Mouse (Mus musculus): ENCODE measurements around the gene Ttc1. TPM values are rescaled to one million over a fixed set of nuclear protein-coding genes. Genes with fewer than 3 reads are reported as not detected.

Ttc1 gene
- polyA plus RNA-seq (2014; fragmentation: Illumina TruSeq; extraction: RNeasy Lipid Tissue Mini Kit (QIAGEN cat#74804); ENCODE audit: low read depth, low replicate concordance) = 62.1 TPM

DNA sequence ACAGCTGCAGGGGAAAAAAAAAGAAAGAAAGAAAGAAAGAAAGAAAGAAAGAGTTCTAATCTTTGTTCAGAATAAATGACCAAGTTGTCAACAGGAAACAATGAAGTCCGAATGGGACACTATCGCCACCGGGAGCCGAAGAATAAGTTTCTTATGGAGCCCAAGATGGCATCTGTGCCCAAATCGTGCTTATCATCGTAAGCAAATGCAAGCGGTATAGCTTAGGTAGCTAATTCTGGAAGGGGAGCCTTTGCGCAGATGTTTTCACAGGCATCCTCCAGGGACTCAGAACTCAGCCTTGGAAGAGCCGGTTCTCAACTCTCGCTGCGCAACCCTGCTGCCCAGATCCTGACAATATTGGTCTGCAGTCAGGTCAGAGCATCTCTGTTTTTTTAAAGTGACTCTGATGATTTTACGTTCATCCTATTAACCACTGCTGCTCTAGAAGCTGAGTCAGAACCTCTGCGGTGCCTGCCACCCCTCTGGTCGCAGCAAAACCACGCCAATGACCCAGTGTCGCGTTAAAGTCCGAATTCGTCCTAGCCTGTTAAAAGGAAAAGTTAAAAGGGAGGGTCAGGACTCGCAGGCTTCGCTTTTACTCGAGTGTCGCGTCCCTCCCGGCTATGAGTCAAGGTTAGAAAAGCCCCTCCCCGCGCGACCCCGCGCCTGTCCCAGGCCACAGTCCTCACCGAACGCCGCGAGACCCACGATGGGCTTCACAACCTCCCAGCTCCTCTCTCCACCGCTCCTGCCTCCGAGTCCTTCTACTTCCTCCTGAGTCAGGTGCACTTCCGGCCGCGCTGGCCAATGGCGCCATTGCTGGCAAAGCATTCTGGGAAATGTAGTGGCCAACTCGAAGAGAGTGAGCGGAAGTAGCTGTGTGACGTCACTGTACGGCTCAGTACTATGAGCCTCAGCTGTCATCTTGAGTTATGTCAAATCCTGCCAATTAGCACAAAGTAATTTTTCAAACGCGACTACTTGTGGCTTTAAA lies at the start of gene Ttc1:
Ttc1 (minus strand) TSS at position 776 of the 994 bp plus-strand sequence.

DNA sequence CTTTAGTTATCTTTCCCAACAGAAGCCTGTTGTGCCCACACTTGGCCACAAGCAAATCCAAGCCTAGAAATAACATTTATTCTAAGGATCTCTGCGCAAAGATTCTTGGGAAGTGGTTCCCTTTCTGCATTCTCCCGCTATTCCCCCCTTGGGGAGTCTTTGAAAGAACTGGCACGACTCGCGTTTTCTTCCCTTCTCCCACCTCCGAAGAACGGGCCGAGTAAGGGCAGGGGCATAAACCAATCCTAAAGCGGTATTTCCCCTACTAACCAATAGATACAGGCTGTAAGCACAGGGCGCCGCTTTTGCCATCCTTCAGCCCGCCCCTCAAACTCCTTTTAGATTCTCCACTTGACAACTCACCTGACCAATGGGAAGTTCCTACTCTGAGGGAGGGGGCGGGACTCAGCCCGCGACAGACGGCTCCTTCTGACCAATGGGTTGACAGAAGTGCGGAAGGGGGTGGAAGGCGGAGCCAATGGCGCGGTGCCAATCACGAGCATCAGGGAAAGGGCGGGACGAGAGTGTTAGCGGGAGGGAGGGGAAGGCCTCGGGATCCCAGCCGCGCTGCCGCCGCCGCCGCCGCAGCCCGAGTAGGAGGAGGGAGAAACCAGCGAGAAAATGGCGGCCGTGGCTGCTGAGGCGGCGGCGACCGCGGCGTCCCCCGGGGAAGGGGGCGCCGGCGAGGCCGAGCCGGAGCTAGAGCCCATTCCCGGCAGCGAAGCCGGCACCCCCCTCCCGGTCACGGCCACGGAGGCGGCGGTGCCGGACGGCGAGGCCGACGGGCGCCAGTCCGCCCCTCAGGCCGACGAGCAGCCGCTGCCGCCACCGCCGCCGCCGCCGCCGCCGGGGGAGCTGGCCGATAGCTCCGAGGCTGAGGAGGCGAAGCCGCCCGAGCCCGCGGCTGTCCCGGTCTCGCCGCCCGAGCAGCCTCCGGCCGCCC lies 66.1 kb downstream of the Ttc1 start, which contains the start of gene Pwwp2a:
Pwwp2a (plus strand) TSS at position 527 of the 943 bp plus-strand sequence.

Other genes with a start within 250 kb of the Ttc1 start
- 2.2 TPM for gene Ccnjl, start 219.2 kb downstream of the Ttc1 start, polyA plus RNA-seq (2014; fragmentation: Illumina TruSeq; extraction: RNeasy Lipid Tissue Mini Kit (QIAGEN cat#74804); ENCODE audit: low read depth, low replicate concordance)
- gene 4933415A04Rik, start 161.0 kb downstream of the Ttc1 start, polyA plus RNA-seq (2014; fragmentation: Illumina TruSeq; extraction: RNeasy Lipid Tissue Mini Kit (QIAGEN cat#74804); ENCODE audit: low read depth, low replicate concordance) = 0.28 TPM
- gene Fabp6, start 146.5 kb downstream of the Ttc1 start, polyA plus RNA-seq (2014; fragmentation: Illumina TruSeq; extraction: RNeasy Lipid Tissue Mini Kit (QIAGEN cat#74804); ENCODE audit: low read depth, low replicate concordance) = 1.8 TPM
- 67.2 TPM for gene Pwwp2a, start 66.0 kb downstream of the Ttc1 start, polyA plus RNA-seq (2014; fragmentation: Illumina TruSeq; extraction: RNeasy Lipid Tissue Mini Kit (QIAGEN cat#74804); ENCODE audit: low read depth, low replicate concordance)
- gene Adra1b, start 153.2 kb upstream of the Ttc1 start, polyA plus RNA-seq (2014; fragmentation: Illumina TruSeq; extraction: RNeasy Lipid Tissue Mini Kit (QIAGEN cat#74804); ENCODE audit: low read depth, low replicate concordance) = not detected